Mouse (Mus musculus) heart, embryonic 12.5 days (tissue): Measurements from ENCODE around the gene Nckap1l. TPM values are rescaled to one million over a fixed set of nuclear protein-coding genes. Genes with fewer than 3 reads are reported as not detected.

Experiments used
- ATAC-seq: fragments of 200-750 bp; cut with Nextera tagmentation; 2 replicates; pipeline ENCODE4 v1.8.0; 2017; ENCODE audit warnings: moderate TSS enrichment, moderate library complexity; ENCODE audit not compliant: insufficient number of reproducible peaks, low FRiP score
- H3K27ac ChIP-seq: fragments of 300-500 bp; sonication (generic); 2 replicates; pipeline ENCODE4 v1.5.1; 2016; ENCODE audit warnings: mild to moderate bottlenecking, moderate library complexity; ENCODE audit not compliant: poor library complexity, severe bottlenecking
- H3K27me3 ChIP-seq: fragments of 300-500 bp; sonication (generic); replicated peaks from 2 replicates; pipeline ENCODE4 v1.6.1; 2016; ENCODE audit warnings: mild to moderate bottlenecking, moderate library complexity
- H3K36me3 ChIP-seq: fragments of 300-500 bp; sonication (generic); 2 replicates; pipeline ENCODE4 v1.6.1; 2016; ENCODE audit warnings: mild to moderate bottlenecking, moderate library complexity
- H3K4me1 ChIP-seq: fragments of 300-500 bp; sonication (generic); replicated peaks from 2 replicates; pipeline ENCODE4 v1.6.1; 2016; ENCODE audit warnings: mild to moderate bottlenecking
- H3K4me2 ChIP-seq: fragments of 300-500 bp; sonication (generic); 2 replicates; pipeline ENCODE4 v1.6.1; 2016; ENCODE audit warnings: mild to moderate bottlenecking, moderate library complexity
- H3K4me3 ChIP-seq: fragments of 300-500 bp; sonication (generic); 2 replicates; pipeline ENCODE4 v1.5.1; 2016; ENCODE audit warnings: mild to moderate bottlenecking
- H3K9ac ChIP-seq: fragments of 300-500 bp; sonication (generic); 2 replicates; pipeline ENCODE4 v1.6.1; 2016; ENCODE audit warnings: mild to moderate bottlenecking, moderate library complexity
- H3K9me3 ChIP-seq: fragments of 300-500 bp; sonication (generic); replicated peaks from 2 replicates; pipeline ENCODE4 v1.6.1; 2016; ENCODE audit warnings: mild to moderate bottlenecking, moderate library complexity
- WGBS: fragments of 180-500 bp; shearing (Covaris S2); methylation state at CpG from one replicate; pipeline ENCODE4 v1.1.7; 2016; 5-methylcytosine and 5-hydroxymethylcytosine counted together
- polyA plus RNA-seq: library from polyadenylated mRNA; unstranded; fragments of >200 nt; fragmentation: Nextera tagmentation; extraction: Ambion mirVana; gene quantifications from 2 replicates; pipeline ENCODE4 v1.2.1, GENCODE M21; 2016

Nckap1l gene
- polyA plus RNA-seq, 1 experiment from 2014 or later = 1.9 TPM

DNA sequence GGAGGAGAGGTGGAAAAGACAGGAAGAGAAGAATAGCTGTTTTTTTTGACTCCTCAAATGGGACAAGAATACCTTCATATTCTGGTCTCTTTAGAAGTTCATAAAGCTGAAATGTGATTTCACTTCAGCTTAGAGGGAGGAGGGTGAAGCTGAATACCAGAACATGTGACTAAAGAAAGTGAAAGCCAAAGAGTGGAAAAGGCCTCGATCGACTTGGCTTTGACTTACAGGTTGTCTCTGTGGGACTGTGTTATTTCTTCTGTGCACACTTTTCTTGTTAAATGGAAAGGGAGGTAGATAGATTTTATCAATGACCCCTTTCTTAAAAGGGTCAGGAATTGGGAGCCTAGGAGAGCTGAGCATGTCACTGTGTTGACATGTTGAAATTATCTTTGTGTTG is 47.6 kb downstream of the Nckap1l start:
- ATAC-seq = no peak
- H3K4me2 ChIP-seq = no peak overlapping the region
- no peak overlapping the region for H3K9ac ChIP-seq
- H3K4me3 ChIP-seq = no peak overlapping the region
- no peaks in the 10 kb centered on the region for H3K36me3 ChIP-seq
- WGBS = 43% methylated on average over 2 of the region's 2 CpGs
- no peaks in the 10 kb centered on the region for H3K9me3 ChIP-seq
- peaks cover 33% of the 10 kb centered on the region for H3K27me3 ChIP-seq
- H3K4me1 ChIP-seq = 0 out of 2 replicates have a peak, but pooled peaks cover 7% of the 10 kb centered on the region
- H3K27ac ChIP-seq = no peak overlapping the region

DNA sequence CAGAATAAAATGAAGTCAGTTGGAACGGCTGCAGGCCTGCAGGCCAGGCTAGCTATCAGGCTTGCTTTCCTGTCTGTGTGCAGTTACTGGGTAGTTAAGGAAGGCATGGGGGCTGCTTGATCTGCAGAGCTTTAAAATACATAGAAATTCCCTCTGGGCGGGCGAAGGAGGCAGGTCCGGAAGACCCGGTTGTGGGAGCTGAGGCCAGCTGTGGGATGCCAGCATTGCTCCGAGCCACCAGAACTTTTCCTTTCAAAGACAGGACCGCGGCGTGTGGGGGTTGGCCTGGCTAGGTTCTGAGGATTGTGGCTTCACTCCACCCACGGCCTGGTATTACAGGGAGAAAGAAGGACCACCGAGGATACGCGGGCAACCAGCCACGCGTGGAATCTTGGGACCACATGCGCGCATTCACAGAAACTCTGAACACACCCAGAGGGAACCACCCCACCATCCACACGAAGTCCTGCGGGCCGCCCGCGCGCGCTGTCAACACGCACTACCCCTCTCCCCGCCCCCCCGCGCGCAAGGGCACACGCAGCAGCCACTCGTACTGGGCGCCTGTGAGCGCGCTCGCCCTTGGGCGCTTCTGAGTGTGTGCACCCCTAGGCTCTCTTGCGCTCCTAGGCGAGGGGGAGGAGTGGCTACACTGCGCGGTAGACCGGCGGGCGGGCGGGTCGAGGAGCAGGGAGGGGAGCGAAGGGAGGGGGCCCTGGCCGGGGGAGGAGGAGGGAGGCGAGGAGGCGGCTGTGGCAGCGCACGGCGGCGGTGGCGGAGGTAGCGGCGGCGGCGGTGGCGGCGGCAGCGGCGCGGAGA is 49.0 kb downstream of the Nckap1l start, which contains the start of gene Pde1b:
Pde1b (plus strand) TSS at position 600 of the 816 bp plus-strand sequence.
- Histone ChIP-seq H3K9me3 (no peaks in the 10 kb centered on the region), H3K9ac (peak within 1 kb of the TSS; percentile 66), H3K36me3 (no peaks in the 10 kb centered on the region), H3K27ac (no peak within 1 kb of the TSS), H3K4me2 (peak within 1 kb of the TSS; percentile 88), H3K4me1 (0 out of 2 replicates have a peak, but pooled peaks cover 7% of the 10 kb centered on the region), H3K4me3 (peak within 1 kb of the TSS; percentile 56), H3K27me3 (peaks cover 33% of the 10 kb centered on the region)
- WGBS = 2% methylated on average over 48 of the region's 63 CpGs
- peak; percentile 82 for ATAC-seq

DNA sequence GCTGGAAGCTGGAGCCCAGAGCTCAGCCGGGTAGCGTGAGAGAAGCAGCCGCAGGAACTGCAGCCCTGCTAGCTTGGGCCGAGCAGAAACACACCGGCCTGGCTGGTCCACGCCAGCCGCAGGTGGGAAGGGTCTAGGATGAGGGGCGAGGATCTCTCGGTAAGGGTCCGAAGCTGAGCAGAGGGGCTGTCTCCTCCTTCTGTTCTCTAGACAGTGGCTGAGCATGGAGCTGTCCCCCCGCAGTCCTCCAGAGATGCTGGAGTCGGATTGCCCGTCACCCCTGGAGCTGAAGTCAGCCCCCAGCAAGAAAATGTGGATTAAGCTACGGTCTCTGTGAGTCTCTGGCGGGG is 49.6 kb downstream of the Nckap1l start:
- Histone ChIP-seq H3K27me3 (peaks cover 33% of the 10 kb centered on the region), H3K27ac (no peak overlapping the region), H3K9ac (peak overlapping the region; percentile 66), H3K4me3 (peak overlapping the region; percentile 56), H3K4me2 (peak overlapping the region; percentile 88), H3K36me3 (no peaks in the 10 kb centered on the region), H3K4me1 (0 out of 2 replicates have a peak, but pooled peaks cover 7% of the 10 kb centered on the region), H3K9me3 (no peaks in the 10 kb centered on the region)
- ATAC-seq = peak; percentile 46; the same call in 1 of the 2 replicates
- 2% methylated on average over 15 of the region's 15 CpGs for WGBS

DNA sequence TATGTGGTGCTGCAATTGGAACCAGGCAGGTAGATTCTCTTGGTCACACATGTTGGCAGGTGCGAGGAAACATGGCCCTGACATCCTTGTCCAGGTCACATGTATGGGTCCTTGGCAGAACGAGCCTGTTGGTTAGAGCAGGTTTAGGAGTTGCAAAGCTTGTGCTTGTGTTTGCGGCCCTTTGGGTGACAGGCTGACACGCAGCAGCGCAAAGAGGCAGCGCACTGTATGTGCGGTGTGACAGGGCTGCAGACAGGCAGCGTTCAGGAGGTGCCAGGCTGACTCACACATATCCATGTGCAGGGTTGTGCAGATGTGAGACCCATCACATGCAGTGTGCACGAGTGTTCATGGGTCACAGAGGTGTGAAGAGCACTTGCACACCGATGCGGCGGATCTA is 50.1 kb downstream of the Nckap1l start:
- Histone ChIP-seq H3K9me3 (no peaks in the 10 kb centered on the region), H3K36me3 (no peaks in the 10 kb centered on the region), H3K9ac (peak overlapping the region; percentile 66; the same call in 1 of the 2 replicates), H3K27me3 (peaks cover 34% of the 10 kb centered on the region), H3K4me3 (peak overlapping the region; percentile 56), H3K4me1 (0 out of 2 replicates have a peak, but pooled peaks cover 7% of the 10 kb centered on the region), H3K27ac (no peak overlapping the region), H3K4me2 (peak overlapping the region; percentile 88)
- no peak; the same call in 1 of the 2 replicates for ATAC-seq
- 46% methylated on average over 12 of the region's 12 CpGs for WGBS

DNA sequence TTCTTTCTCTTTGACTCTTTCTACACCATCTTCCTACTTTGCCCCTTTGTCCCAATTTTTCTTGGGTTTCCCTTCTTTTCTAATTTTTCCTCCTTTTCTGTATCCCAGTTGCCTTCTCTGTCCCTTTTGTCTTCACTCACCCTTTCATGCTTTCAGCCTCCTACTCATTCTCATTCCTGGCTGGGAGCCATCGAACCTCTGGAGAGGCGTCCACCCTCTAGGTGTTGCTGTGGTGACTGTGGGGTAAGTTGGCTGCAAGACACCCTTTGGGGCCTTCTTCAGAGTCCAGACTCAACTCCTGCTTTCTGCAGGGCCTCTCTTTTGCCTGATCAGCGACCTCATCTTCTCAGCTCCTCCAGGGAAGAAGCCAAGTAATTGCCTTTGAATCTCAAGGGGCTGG is 55.7 kb downstream of the Nckap1l start:
- 53% methylated on average over 3 of the region's 3 CpGs for WGBS
- H3K27me3 ChIP-seq = peaks cover 28% of the 10 kb centered on the region
- H3K36me3 ChIP-seq = no peaks in the 10 kb centered on the region
- no peak overlapping the region for H3K27ac ChIP-seq
- no peak overlapping the region for H3K4me2 ChIP-seq
- H3K4me3 ChIP-seq = no peak overlapping the region
- peaks cover 13% of the 10 kb centered on the region for H3K4me1 ChIP-seq
- H3K9me3 ChIP-seq = no peaks in the 10 kb centered on the region
- H3K9ac ChIP-seq = no peak overlapping the region
- no peak for ATAC-seq

DNA sequence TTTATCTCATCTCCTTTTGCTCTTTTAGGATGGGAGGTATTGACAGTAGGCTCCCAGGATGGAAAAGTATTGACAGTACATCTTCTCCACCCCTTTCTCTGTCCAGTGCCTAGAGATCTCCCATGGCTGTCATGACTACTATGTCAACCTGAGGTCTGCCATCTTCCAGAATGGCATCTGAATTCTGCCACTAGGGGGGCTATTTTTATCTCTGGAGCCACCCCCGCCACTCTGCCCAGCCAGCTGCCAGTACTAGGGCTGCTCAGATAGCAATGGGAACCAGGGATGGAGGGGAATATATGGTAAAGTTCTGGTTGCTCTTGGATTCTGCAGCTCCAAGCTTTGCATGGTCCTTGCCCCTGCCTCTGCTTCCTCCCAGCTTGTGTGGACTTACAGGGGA is 58.1 kb downstream of the Nckap1l start:
- no peak overlapping the region for H3K4me2 ChIP-seq
- H3K9me3 ChIP-seq = no peaks in the 10 kb centered on the region
- peaks cover 28% of the 10 kb centered on the region for H3K4me1 ChIP-seq
- H3K27ac ChIP-seq = no peak overlapping the region
- H3K36me3 ChIP-seq = no peaks in the 10 kb centered on the region
- ATAC-seq = no peak
- no peak overlapping the region for H3K9ac ChIP-seq
- H3K4me3 ChIP-seq = no peak overlapping the region
- H3K27me3 ChIP-seq = peaks cover 16% of the 10 kb centered on the region; the same call in 1 of the 2 replicates
- 25% methylated on average over 1 of the region's 1 CpGs for WGBS

DNA sequence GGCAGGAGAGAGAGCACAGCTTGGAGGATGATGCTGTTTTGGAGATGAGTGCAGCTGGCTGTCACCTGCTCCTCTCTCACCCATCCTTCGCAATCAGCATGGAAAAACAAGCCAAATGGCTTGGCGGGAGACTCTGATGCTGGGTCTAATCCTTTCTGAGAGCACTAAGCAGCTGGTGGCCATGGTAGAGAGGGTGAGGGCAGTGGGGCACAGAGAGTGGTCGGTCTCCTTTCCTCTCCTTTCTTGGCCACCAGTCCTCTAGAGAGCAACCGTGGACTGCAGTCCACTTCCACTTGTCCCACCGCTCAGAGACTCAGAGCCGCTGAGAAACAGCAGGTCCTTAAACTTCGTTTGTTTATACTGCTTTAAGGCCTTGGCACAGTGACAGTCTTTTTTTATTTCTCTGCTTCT is 60.0 kb downstream of the Nckap1l start:
- no peak overlapping the region for H3K27ac ChIP-seq

DNA sequence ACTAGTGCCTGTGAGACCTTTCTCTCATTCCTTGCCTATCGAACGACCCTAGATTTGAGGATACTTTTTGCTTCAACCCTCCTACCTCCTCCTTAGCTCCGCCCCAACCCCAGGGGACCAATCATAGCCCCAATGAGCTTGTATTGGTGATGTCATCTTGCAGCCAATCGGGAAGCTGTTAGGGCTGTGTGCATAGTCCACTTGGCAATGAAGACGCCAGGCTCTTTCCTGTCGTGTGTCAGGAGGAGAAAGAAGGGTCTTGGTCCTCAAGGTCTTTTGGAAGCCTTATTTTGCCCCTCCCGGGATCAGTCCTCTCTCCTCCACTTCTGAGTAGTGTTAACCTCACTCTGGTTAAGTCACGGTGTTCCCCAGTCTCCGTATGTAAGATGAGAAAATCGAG is 60.5 kb downstream of the Nckap1l start:
- H3K9ac ChIP-seq = peak overlapping the region; percentile 61
- H3K27me3 ChIP-seq = peaks cover 12% of the 10 kb centered on the region; the same call in 1 of the 2 replicates
- H3K4me1 ChIP-seq = peaks cover 38% of the 10 kb centered on the region
- no peaks in the 10 kb centered on the region for H3K36me3 ChIP-seq
- H3K9me3 ChIP-seq = no peaks in the 10 kb centered on the region
- no peak overlapping the region for H3K27ac ChIP-seq
- H3K4me2 ChIP-seq = peak overlapping the region; percentile 75
- peak overlapping the region; percentile 43 for H3K4me3 ChIP-seq
- peak; percentile 87 for ATAC-seq
- WGBS = 3% methylated on average over 10 of the region's 10 CpGs

More for the DNA sequence above, 60.0 kb downstream of the Nckap1l start:
- Histone ChIP-seq H3K9me3 (no peaks in the 10 kb centered on the region), H3K9ac (peak overlapping the region; percentile 17; the same call in 1 of the 2 replicates), H3K4me3 (peak overlapping the region; percentile 43), H3K4me2 (peak overlapping the region; percentile 75), H3K4me1 (peaks cover 33% of the 10 kb centered on the region), H3K27me3 (peaks cover 16% of the 10 kb centered on the region; the same call in 1 of the 2 replicates), H3K36me3 (no peaks in the 10 kb centered on the region)
- WGBS = 12% methylated on average over 7 of the region's 7 CpGs
- ATAC-seq = peak; percentile 33; the same call in 1 of the 2 replicates

DNA sequence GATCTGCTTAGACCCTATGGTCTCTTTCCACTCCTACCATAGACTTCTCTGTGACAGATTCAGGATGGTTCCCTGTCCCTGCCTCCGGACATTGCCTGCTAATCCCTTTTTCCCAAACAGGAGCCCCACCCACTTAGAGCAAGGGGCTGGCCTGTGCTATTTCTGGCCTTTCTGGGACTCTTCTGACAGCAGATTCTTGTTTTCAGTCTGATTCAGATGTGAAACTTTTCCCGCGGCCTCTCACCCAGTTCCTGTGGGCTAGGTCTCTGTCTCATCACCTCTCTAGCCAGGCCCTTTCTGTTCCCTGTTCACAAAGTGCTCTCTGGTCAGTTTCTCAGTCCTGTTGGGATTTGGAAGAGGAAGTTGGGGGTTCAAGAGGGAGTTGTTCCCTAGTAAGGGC is 61.3 kb downstream of the Nckap1l start:
- Histone ChIP-seq H3K27ac (peak overlapping the region; percentile 26; the same call in 1 of the 2 replicates), H3K27me3 (peaks cover 12% of the 10 kb centered on the region; the same call in 1 of the 2 replicates), H3K4me1 (peaks cover 38% of the 10 kb centered on the region), H3K9ac (peak overlapping the region; percentile 6; the same call in 1 of the 2 replicates), H3K4me2 (peak overlapping the region; percentile 75), H3K36me3 (no peaks in the 10 kb centered on the region), H3K9me3 (no peaks in the 10 kb centered on the region), H3K4me3 (peak overlapping the region; percentile 17; the same call in 1 of the 2 replicates)
- 9% methylated on average over 3 of the region's 3 CpGs for WGBS
- ATAC-seq = no peak

DNA sequence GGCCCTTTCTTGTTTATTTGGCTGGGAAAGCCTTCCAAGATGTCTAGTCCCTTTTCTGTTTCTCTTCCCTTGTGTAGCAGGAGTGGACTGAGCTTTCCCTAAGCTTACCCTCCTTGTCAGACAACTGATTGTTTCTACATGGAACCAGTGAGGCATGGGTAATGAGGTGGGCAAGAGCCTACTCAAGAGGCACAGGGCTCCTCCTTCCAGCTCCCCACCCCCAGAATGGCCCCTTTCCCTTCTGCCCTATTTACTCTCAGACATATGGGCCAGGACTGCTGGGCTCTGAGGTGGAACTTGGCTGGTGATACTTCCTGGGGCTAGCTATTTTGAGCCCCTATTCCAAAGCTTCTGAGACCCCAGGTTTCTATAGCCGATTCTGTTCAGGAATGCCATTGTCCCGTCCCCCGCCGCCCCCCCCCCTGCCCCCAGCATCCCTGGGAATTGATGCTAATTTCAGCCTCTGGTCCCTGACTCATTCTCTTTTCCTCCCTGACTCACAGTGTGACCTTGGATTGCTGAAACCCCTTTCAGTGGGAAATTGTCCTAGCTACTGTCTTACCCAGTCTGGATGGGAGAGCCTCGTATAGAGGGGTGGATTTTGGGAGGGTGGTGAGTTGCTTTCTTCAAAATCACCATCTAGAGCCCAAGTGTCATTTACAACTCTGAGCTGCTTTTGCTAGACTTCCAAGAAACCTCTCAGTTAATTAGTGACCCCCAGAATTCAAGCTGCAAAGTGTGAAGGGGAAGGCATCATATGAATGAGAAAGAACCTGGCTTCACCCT is 65.2 kb downstream of the Nckap1l start:
- Histone ChIP-seq H3K27me3 (0 out of 2 replicates have a peak, but pooled peaks cover 4% of the 10 kb centered on the region), H3K9ac (no peak overlapping the region), H3K27ac (peak overlapping the region; percentile 34), H3K4me1 (peaks cover 30% of the 10 kb centered on the region), H3K9me3 (no peaks in the 10 kb centered on the region), H3K4me2 (no peak overlapping the region), H3K36me3 (no peaks in the 10 kb centered on the region), H3K4me3 (no peak overlapping the region)
- ATAC-seq = no peak
- 10% methylated on average over 5 of the region's 5 CpGs for WGBS
